Comparison of ENCODE assay signal across 29 mouse cellular contexts in genomic region chr11:121368731-121369130, GRCm38 (mm10). TPM values are rescaled to one million over a fixed set of nuclear protein-coding genes. Genes with fewer than 3 reads are reported as not detected.
DNase-seq lines count a peak whose midpoint lies in the region; ATAC-seq and TF ChIP-seq lines count a peak whose summit lies in the region.
"Had no signal": no experiment of that assay in that cellular context is flagged by ENCODE, and none has a peak within 500 bp of the region (broad histone marks: within the 10 kb centered on the region; RNA-seq: fewer than 3 reads in every experiment).

No protein-coding gene starts in this region.

- no peak overlapping the region for H3K4me2 ChIP-seq in midbrain, embryonic 11.5 days
- no peak overlapping the region for H3K4me2 ChIP-seq in midbrain, postnatal 0 days (ENCODE audit: low read depth, low read length, poor library complexity, severe bottlenecking)
- no peak overlapping the region for H3K4me2 ChIP-seq in liver, embryonic 14.5 days (ENCODE audit: low read depth)
- no peak overlapping the region for H3K4me2 ChIP-seq in hindbrain, postnatal 0 days (ENCODE audit: low read depth, low read length)
- H3K4me2 ChIP-seq: embryonic facial prominence, embryonic 12.5 days; embryonic facial prominence, embryonic 15.5 days; heart, embryonic 13.5 days; hindbrain, embryonic 13.5 days had no signal

- TF ChIP-seq CTCF in midbrain, postnatal 0 days (IDR thresholded peaks at IDR 0.05) = no peak
- no peak for TF ChIP-seq CTCF in liver, embryonic 14.5 days (IDR thresholded peaks at IDR 0.05; ENCODE audit: low read depth)
- TF ChIP-seq CTCF in hindbrain, postnatal 0 days (IDR thresholded peaks at IDR 0.05; ENCODE audit: low read depth) = no peak

- H3K9ac ChIP-seq in midbrain, embryonic 11.5 days (ENCODE audit: low read length) = no peak overlapping the region
- no peak overlapping the region for H3K9ac ChIP-seq in midbrain, postnatal 0 days (replicated peaks; ENCODE audit: low read length, poor library complexity, severe bottlenecking)
- no peak overlapping the region for H3K9ac ChIP-seq in liver, embryonic 14.5 days (replicated peaks)
- H3K9ac ChIP-seq in hindbrain, postnatal 0 days (replicated peaks; ENCODE audit: low read length) = no peak overlapping the region
- H3K9ac ChIP-seq: embryonic facial prominence, embryonic 12.5 days; embryonic facial prominence, embryonic 15.5 days; forebrain, postnatal 0 days; heart, embryonic 13.5 days; hindbrain, embryonic 13.5 days had no signal

- H3K4me3 ChIP-seq in midbrain, embryonic 11.5 days (ENCODE audit: low read depth, low read length) = no peak overlapping the region
- no peak overlapping the region for H3K4me3 ChIP-seq in midbrain, postnatal 0 days (ENCODE audit: low read depth, low read length)
- no peak overlapping the region for H3K4me3 ChIP-seq in liver, embryonic 14.5 days (ENCODE audit: insufficient read depth in 1 of 2, low read depth in 2 of 2, low read length in 2 of 2)
- H3K4me3 ChIP-seq in heart, embryonic 10.5 days = no peak overlapping the region
- H3K4me3 ChIP-seq in hindbrain, postnatal 0 days (ENCODE audit: low read length) = no peak overlapping the region
- H3K4me3 ChIP-seq: embryonic facial prominence, embryonic 12.5 days; embryonic facial prominence, embryonic 15.5 days; gastrocnemius, adult 2 months; heart, embryonic 13.5 days; hindbrain, embryonic 10.5 days; hindbrain, embryonic 13.5 days had no signal

- no peak for ATAC-seq in midbrain, embryonic 11.5 days (ENCODE audit: low FRiP score)
- ATAC-seq in midbrain, postnatal 0 days (ENCODE audit: low FRiP score) = no peak
- no peak for ATAC-seq in liver, embryonic 14.5 days (ENCODE audit: insufficient read depth)
- ATAC-seq in megakaryocyte-erythroid progenitor cell, adult 5-6 weeks (replicated peaks; ENCODE audit: low FRiP score, low TSS enrichment, poor library complexity, severe bottlenecking) = peak; percentile 87
- ATAC-seq in hindbrain, postnatal 0 days = no peak
- ATAC-seq: activated CD4-positive, CD25-positive, alpha-beta regulatory T cell, adult 4 months; forebrain, embryonic 14.5 days; forebrain, postnatal 0 days; hindbrain, embryonic 16.5 days; inflammation-experienced regulatory T-cells, adult 6 months had no signal

- 0 out of 2 replicates have a peak, but pooled peaks have one; percentile 10 for TF ChIP-seq EP300 in liver, embryonic 14.5 days (IDR thresholded peaks at IDR 0.05; ENCODE audit: low read depth)

- WGBS in midbrain, embryonic 11.5 days = 84% methylated on average over 1 of the region's 1 CpGs
- WGBS in midbrain, postnatal 0 days = 85% methylated on average over 1 of the region's 1 CpGs
- 21% methylated on average over 1 of the region's 1 CpGs for WGBS in liver, embryonic 14.5 days (ENCODE audit: insufficient replicate concordance)
- 71% methylated on average over 1 of the region's 1 CpGs for WGBS in heart, embryonic 10.5 days
- WGBS in hindbrain, postnatal 0 days = 81% methylated on average over 1 of the region's 1 CpGs

- peak; percentile 78 for DNase-seq in midbrain, embryonic 11.5 days (ENCODE audit: low spot score, missing footprints)
- no peak for DNase-seq in midbrain, postnatal 0 days (ENCODE audit: low spot score)
- peak; percentile 51 for DNase-seq in MEL-GATA-1-ER (ENCODE audit: extremely low read depth, low read depth)
- DNase-seq in liver, embryonic 14.5 days (ENCODE audit: low read depth in 3 of 3, low spot score in 3 of 3) = no peak
- DNase-seq in heart, embryonic 10.5 days (ENCODE audit: low spot score) = no peak
- no peak for DNase-seq in hindbrain, postnatal 0 days (ENCODE audit: low spot score)
- no peak for DNase-seq in heart, postnatal 10 days
- DNase-seq: adrenal gland, adult 8-10 months; adrenal gland, postnatal 25 days; cerebellum, adult 11-12 months; cerebellum, adult 8-10 months; cerebellum, postnatal 10 days; cerebellum, postnatal 36 days; forebrain, postnatal 0 days; gastrocnemius, adult 2 months; gastrocnemius, postnatal 14 days; heart, adult 18-20 months had no signal

- no peaks in the 10 kb centered on the region for H3K36me3 ChIP-seq in midbrain, embryonic 11.5 days (ENCODE audit: control insufficient read depth, insufficient read depth, low read length)
- no peaks in the 10 kb centered on the region for H3K36me3 ChIP-seq in midbrain, postnatal 0 days (ENCODE audit: insufficient read depth, low read length)
- H3K36me3 ChIP-seq in liver, embryonic 14.5 days (replicated peaks; ENCODE audit: control insufficient read depth, insufficient read depth, low read depth) = no peaks in the 10 kb centered on the region
- no peaks in the 10 kb centered on the region for H3K36me3 ChIP-seq in heart, embryonic 10.5 days
- H3K36me3 ChIP-seq in hindbrain, postnatal 0 days (ENCODE audit: insufficient read depth, low read length) = no peaks in the 10 kb centered on the region
- H3K36me3 ChIP-seq: embryonic facial prominence, embryonic 12.5 days; embryonic facial prominence, embryonic 15.5 days; G1E; heart, embryonic 13.5 days; hindbrain, embryonic 10.5 days; hindbrain, embryonic 13.5 days had no signal

- intact Hi-C loops in heart, postnatal 10 days (cut with DNase I) = no loop called here

- H3K9me3 ChIP-seq in midbrain, embryonic 11.5 days (ENCODE audit: control insufficient read depth, low read length) = no peaks in the 10 kb centered on the region
- H3K9me3 ChIP-seq in midbrain, postnatal 0 days (ENCODE audit: low read length) = no peaks in the 10 kb centered on the region
- H3K9me3 ChIP-seq in liver, embryonic 14.5 days (ENCODE audit: control insufficient read depth, low read length) = no peaks in the 10 kb centered on the region
- H3K9me3 ChIP-seq in heart, embryonic 10.5 days = no peaks in the 10 kb centered on the region
- no peaks in the 10 kb centered on the region for H3K9me3 ChIP-seq in hindbrain, postnatal 0 days (ENCODE audit: low read length)
- H3K9me3 ChIP-seq: embryonic facial prominence, embryonic 12.5 days; embryonic facial prominence, embryonic 15.5 days; G1E; heart, embryonic 13.5 days; hindbrain, embryonic 10.5 days; hindbrain, embryonic 13.5 days had no signal

- no peaks in the 10 kb centered on the region for H3K4me1 ChIP-seq in midbrain, embryonic 11.5 days (ENCODE audit: control insufficient read depth, insufficient read depth, low read length)
- no peaks in the 10 kb centered on the region for H3K4me1 ChIP-seq in midbrain, postnatal 0 days (ENCODE audit: insufficient read depth, low read length)
- peaks cover 0 to 2% of the 10 kb centered on the region in 2 experiments; a peak in 1 of 4 replicates for H3K4me1 ChIP-seq in liver, embryonic 14.5 days (replicated peaks; ENCODE audit: control insufficient read depth in 2 of 2, insufficient read depth in 2 of 2, low read length in 1 of 2)
- H3K4me1 ChIP-seq in heart, embryonic 10.5 days = no peaks in the 10 kb centered on the region
- no peaks in the 10 kb centered on the region for H3K4me1 ChIP-seq in hindbrain, postnatal 0 days (ENCODE audit: insufficient read depth, low read length)
- H3K4me1 ChIP-seq: embryonic facial prominence, embryonic 12.5 days; heart, embryonic 13.5 days; hindbrain, embryonic 10.5 days; hindbrain, embryonic 13.5 days had no signal

- H3K27ac ChIP-seq in midbrain, embryonic 11.5 days (ENCODE audit: low read depth, low read length) = no peak overlapping the region
- H3K27ac ChIP-seq in midbrain, postnatal 0 days (ENCODE audit: low read depth, low read length) = no peak overlapping the region
- no peak overlapping the region for H3K27ac ChIP-seq in liver, embryonic 14.5 days
- no peak overlapping the region for H3K27ac ChIP-seq in heart, embryonic 10.5 days
- H3K27ac ChIP-seq in hindbrain, postnatal 0 days = no peak overlapping the region
- H3K27ac ChIP-seq: embryonic facial prominence, embryonic 12.5 days; embryonic facial prominence, embryonic 15.5 days; gastrocnemius, adult 2 months; heart, embryonic 13.5 days; hindbrain, embryonic 10.5 days; hindbrain, embryonic 13.5 days had no signal

- no peaks in the 10 kb centered on the region for H3K27me3 ChIP-seq in midbrain, embryonic 11.5 days (ENCODE audit: control insufficient read depth, insufficient read depth, low read length)
- H3K27me3 ChIP-seq in midbrain, postnatal 0 days (ENCODE audit: insufficient read depth, low read length) = no peaks in the 10 kb centered on the region
- no peaks in the 10 kb centered on the region for H3K27me3 ChIP-seq in liver, embryonic 14.5 days (ENCODE audit: control insufficient read depth, insufficient read depth, low read length)
- H3K27me3 ChIP-seq in heart, embryonic 10.5 days (ENCODE audit: insufficient read depth, poor library complexity, severe bottlenecking) = no peaks in the 10 kb centered on the region
- no peaks in the 10 kb centered on the region for H3K27me3 ChIP-seq in hindbrain, postnatal 0 days (ENCODE audit: insufficient read depth, low read length)
- H3K27me3 ChIP-seq: embryonic facial prominence, embryonic 12.5 days; embryonic facial prominence, embryonic 15.5 days had no signal

RNA-seq across cellular contexts. Expression of gene Wdr45b, which starts 14.5 kb away (rescaled TPM):
- polyA plus RNA-seq in midbrain, embryonic 11.5 days (2014; fragmentation: Nextera tagmentation; extraction: Ambion mirVana) = 94.4 and 99.2 TPM in 2 replicates
- total RNA-seq in midbrain, postnatal 0 days (2014; rRNA removed) = 71.9 and 72.5 TPM in 2 replicates
- polyA plus RNA-seq in midbrain, postnatal 0 days (2015; fragmentation: Nextera tagmentation; extraction: Ambion mirVana) = 87.1 and 89.2 TPM in 2 replicates
- polyA plus RNA-seq in liver, embryonic 14.5 days (2012; rRNA removed) = 13.9 and 15.3 TPM in 2 replicates
- polyA plus RNA-seq in liver, embryonic 14.5 days (2014; fragmentation: Nextera tagmentation; extraction: Ambion mirVana) = 19.5 and 19.7 TPM in 2 replicates
- 34.6 and 37.4 TPM in 2 replicates for total RNA-seq in megakaryocyte-erythroid progenitor cell, adult 5-6 weeks (2014; fragmentation: Nextera tagmentation)
- 33.6 and 41.1 TPM in 2 replicates for total RNA-seq in megakaryocyte-erythroid progenitor cell, adult 5-6 weeks (2017)
- 85.9 and 90.0 TPM in 2 replicates for polyA plus RNA-seq in heart, embryonic 10.5 days (2016; fragmentation: Nextera tagmentation; extraction: Ambion mirVana)
- total RNA-seq in hindbrain, postnatal 0 days (2014; rRNA removed) = 77.9 and 78.0 TPM in 2 replicates
- 84.9 and 88.7 TPM in 2 replicates for polyA plus RNA-seq in hindbrain, postnatal 0 days (2015; fragmentation: Nextera tagmentation; extraction: Ambion mirVana)
- total RNA-seq in heart, postnatal 10 days (2021) = 10 to 100 TPM; 53.0 to 54.0 TPM

RNA-seq across cellular contexts. Expression of gene Rab40b, which starts 19.3 kb away (rescaled TPM):
- 3.3 and 3.8 TPM in 2 replicates for polyA plus RNA-seq in midbrain, embryonic 11.5 days (2014; fragmentation: Nextera tagmentation; extraction: Ambion mirVana)
- total RNA-seq in midbrain, postnatal 0 days (2014; rRNA removed) = 15.0 and 18.3 TPM in 2 replicates
- polyA plus RNA-seq in midbrain, postnatal 0 days (2015; fragmentation: Nextera tagmentation; extraction: Ambion mirVana) = 14.8 and 15.7 TPM in 2 replicates
- polyA plus RNA-seq in liver, embryonic 14.5 days (2012; rRNA removed) = 0.14 and 0.30 TPM in 2 replicates
- polyA plus RNA-seq in liver, embryonic 14.5 days (2014; fragmentation: Nextera tagmentation; extraction: Ambion mirVana) = 0.21 and 0.55 TPM in 2 replicates
- total RNA-seq in megakaryocyte-erythroid progenitor cell, adult 5-6 weeks (2014; fragmentation: Nextera tagmentation) = 2.2 TPM in 1 of 2 replicates, not detected in the other
- 0.19 and 1.4 TPM in 2 replicates for total RNA-seq in megakaryocyte-erythroid progenitor cell, adult 5-6 weeks (2017)
- polyA plus RNA-seq in heart, embryonic 10.5 days (2016; fragmentation: Nextera tagmentation; extraction: Ambion mirVana) = 1.8 and 3.7 TPM in 2 replicates
- 7.6 and 11.4 TPM in 2 replicates for total RNA-seq in hindbrain, postnatal 0 days (2014; rRNA removed)
- polyA plus RNA-seq in hindbrain, postnatal 0 days (2015; fragmentation: Nextera tagmentation; extraction: Ambion mirVana) = 8.9 and 9.9 TPM in 2 replicates
- total RNA-seq in heart, postnatal 10 days (2021) = 1 to 10 TPM; 2.1 to 2.8 TPM
- total RNA-seq: CH12.LX, G1E had no signal
- polyA plus RNA-seq: activated CD4-positive, CD25-positive, alpha-beta regulatory T cell, adult 4 months; G1E had no signal

RNA-seq across cellular contexts. Expression of gene Fn3krp, which starts 52.5 kb away (rescaled TPM):
- 8.6 and 10.6 TPM in 2 replicates for polyA plus RNA-seq in midbrain, embryonic 11.5 days (2014; fragmentation: Nextera tagmentation; extraction: Ambion mirVana)
- 17.2 and 22.4 TPM in 2 replicates for total RNA-seq in midbrain, postnatal 0 days (2014; rRNA removed)
- polyA plus RNA-seq in midbrain, postnatal 0 days (2015; fragmentation: Nextera tagmentation; extraction: Ambion mirVana) = 8.3 and 9.0 TPM in 2 replicates
- 19.9 and 24.4 TPM in 2 replicates for polyA plus RNA-seq in liver, embryonic 14.5 days (2012; rRNA removed)
- 23.5 and 24.2 TPM in 2 replicates for polyA plus RNA-seq in liver, embryonic 14.5 days (2014; fragmentation: Nextera tagmentation; extraction: Ambion mirVana)
- 18.8 and 22.0 TPM in 2 replicates for total RNA-seq in megakaryocyte-erythroid progenitor cell, adult 5-6 weeks (2014; fragmentation: Nextera tagmentation)
- total RNA-seq in megakaryocyte-erythroid progenitor cell, adult 5-6 weeks (2017) = 35.3 and 42.9 TPM in 2 replicates
- polyA plus RNA-seq in heart, embryonic 10.5 days (2016; fragmentation: Nextera tagmentation; extraction: Ambion mirVana) = 3.0 and 3.6 TPM in 2 replicates
- total RNA-seq in hindbrain, postnatal 0 days (2014; rRNA removed) = 21.4 and 25.2 TPM in 2 replicates
- polyA plus RNA-seq in hindbrain, postnatal 0 days (2015; fragmentation: Nextera tagmentation; extraction: Ambion mirVana) = 8.4 and 8.6 TPM in 2 replicates
- 1 to 10 TPM; 6.0 to 8.3 TPM for total RNA-seq in heart, postnatal 10 days (2021)

Comparison
In these comparisons a context has a peak if more than half of its experiments do, and no peak if none do; other contexts are left out.
1. DNase-seq: peak in midbrain, embryonic 11.5 days (single experiment) and MEL-GATA-1-ER (single experiment); none in midbrain, postnatal 0 days (single experiment), liver, embryonic 14.5 days (0 of 3), heart, embryonic 10.5 days (single experiment), hindbrain, postnatal 0 days (single experiment) and heart, postnatal 10 days (0 of 2).